Mouse (Mus musculus) limb, embryonic 15.5 days (tissue): ENCODE measurements around the gene Zfp740. TPM values are rescaled to one million over a fixed set of nuclear protein-coding genes. Genes with fewer than 3 reads are reported as not detected.
"Not testable (repeated sequence)": the region's sequence is repeated elsewhere in the genome, so short reads cannot be mapped to it uniquely, and the experiment has no call there.

ENCODE experiments used
- ATAC-seq: fragments of 200-750 bp; cut with Nextera tagmentation; 2 replicates; pipeline ENCODE4 v1.8.0; 2017; ENCODE audit warnings: low read depth, moderate TSS enrichment; ENCODE audit not compliant: insufficient number of reproducible peaks, low FRiP score, low TSS enrichment
- H3K27ac ChIP-seq: fragments of 300-500 bp; sonication (generic); 2 replicates; pipeline ENCODE4 v1.5.1; 2015; ENCODE audit warnings: moderate library complexity, mild to moderate bottlenecking, inconsistent platforms
- H3K27me3 ChIP-seq: fragments of 300-500 bp; sonication (generic); 2 replicates; pipeline ENCODE4 v1.6.1; 2015; ENCODE audit warnings: inconsistent platforms
- H3K36me3 ChIP-seq: fragments of 300-500 bp; sonication (generic); 2 replicates; pipeline ENCODE4 v1.6.1; 2015; ENCODE audit warnings: inconsistent platforms
- H3K4me1 ChIP-seq: fragments of 300-500 bp; sonication (generic); 2 replicates; pipeline ENCODE4 v1.6.1; 2015; ENCODE audit warnings: inconsistent platforms
- H3K4me2 ChIP-seq: fragments of 300-500 bp; sonication (generic); 2 replicates; pipeline ENCODE4 v1.6.1; 2015; ENCODE audit warnings: mild to moderate bottlenecking, inconsistent platforms
- H3K4me3 ChIP-seq: fragments of 300-500 bp; sonication (generic); 2 replicates; pipeline ENCODE4 v1.5.1; 2015; ENCODE audit warnings: mild to moderate bottlenecking, inconsistent platforms
- H3K9ac ChIP-seq: fragments of 300-500 bp; sonication (generic); 2 replicates; pipeline ENCODE4 v1.6.1; 2015; ENCODE audit warnings: inconsistent platforms
- H3K9me3 ChIP-seq: fragments of 300-500 bp; sonication (generic); 2 replicates; pipeline ENCODE4 v1.6.1; 2016; ENCODE audit warnings: inconsistent platforms
- WGBS: fragments of 180-500 bp; shearing (Covaris S2); methylation state at CpG from one replicate; pipeline ENCODE4 v1.1.7; 2015; 5-methylcytosine and 5-hydroxymethylcytosine counted together
- polyA plus RNA-seq: library from polyadenylated mRNA; unstranded; fragments of >200 nt; fragmentation: Nextera tagmentation; extraction: Ambion mirVana; gene quantifications from 2 replicates; pipeline ENCODE4 v1.2.1, GENCODE M21; 2015

Zfp740 gene
- polyA plus RNA-seq, 1 experiment from 2014 or later: 59.9 TPM

DNA sequence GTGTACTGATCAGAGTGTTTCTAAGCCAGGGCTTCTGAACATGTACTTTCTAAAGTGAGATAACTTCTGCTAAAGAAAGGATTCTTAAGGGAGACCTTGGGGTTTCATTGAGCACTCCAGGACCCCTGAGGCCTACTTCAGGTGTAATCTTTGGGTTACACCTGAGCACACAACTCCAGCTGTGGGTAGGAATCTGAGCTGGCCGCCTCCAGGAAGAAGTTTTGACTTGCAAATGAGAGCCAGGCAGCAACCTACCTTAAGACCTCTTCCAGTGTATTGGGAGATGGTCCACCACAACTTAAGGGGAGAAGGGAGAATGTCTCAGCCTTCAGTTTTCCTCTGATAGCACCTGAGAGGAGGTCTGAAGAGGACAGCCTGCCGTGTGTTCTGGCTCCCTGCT is 11.1 kb downstream of the Zfp740 start:
- Histone ChIP-seq H3K27me3 (no peaks in the 10 kb centered on the region), H3K36me3 (peaks cover 76% of the 10 kb centered on the region), H3K27ac (no peak overlapping the region), H3K9me3 (no peaks in the 10 kb centered on the region), H3K4me1 (no peaks in the 10 kb centered on the region), H3K4me3 (no peak overlapping the region), H3K4me2 (no peak overlapping the region), H3K9ac (no peak overlapping the region)
- ATAC-seq: no peak
- WGBS: 44% methylated on average over 2 of the region's 2 CpGs

DNA sequence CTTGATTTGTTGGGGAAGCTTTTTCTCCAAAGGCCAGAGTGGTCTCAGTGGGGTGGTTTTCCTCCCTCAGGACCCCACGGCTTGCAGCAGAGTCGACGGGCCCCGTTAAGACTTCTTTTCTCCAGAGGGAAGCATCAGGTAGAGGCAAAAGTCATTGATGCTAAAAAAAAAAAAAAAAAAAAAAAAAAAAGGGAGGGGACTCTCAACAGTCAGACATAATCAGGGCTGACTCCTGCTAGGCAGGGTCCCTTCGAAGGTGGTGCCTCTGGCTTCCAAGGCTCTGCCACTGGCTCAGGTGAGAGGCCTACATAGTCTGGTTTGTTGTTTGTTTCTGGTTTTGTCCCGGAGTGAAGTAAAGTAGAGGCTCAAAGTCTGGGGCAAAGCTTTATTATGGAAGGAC is 12.6 kb downstream of the Zfp740 start:
- H3K27me3 ChIP-seq: no peaks in the 10 kb centered on the region
- peaks cover 61% of the 10 kb centered on the region for H3K36me3 ChIP-seq
- H3K27ac ChIP-seq: no peak overlapping the region
- no peak overlapping the region for H3K4me2 ChIP-seq
- no peaks in the 10 kb centered on the region for H3K4me1 ChIP-seq
- no peaks in the 10 kb centered on the region for H3K9me3 ChIP-seq
- no peak overlapping the region for H3K4me3 ChIP-seq
- H3K9ac ChIP-seq: no peak overlapping the region
- 76% methylated on average over 6 of the region's 6 CpGs for WGBS
- no peak for ATAC-seq

DNA sequence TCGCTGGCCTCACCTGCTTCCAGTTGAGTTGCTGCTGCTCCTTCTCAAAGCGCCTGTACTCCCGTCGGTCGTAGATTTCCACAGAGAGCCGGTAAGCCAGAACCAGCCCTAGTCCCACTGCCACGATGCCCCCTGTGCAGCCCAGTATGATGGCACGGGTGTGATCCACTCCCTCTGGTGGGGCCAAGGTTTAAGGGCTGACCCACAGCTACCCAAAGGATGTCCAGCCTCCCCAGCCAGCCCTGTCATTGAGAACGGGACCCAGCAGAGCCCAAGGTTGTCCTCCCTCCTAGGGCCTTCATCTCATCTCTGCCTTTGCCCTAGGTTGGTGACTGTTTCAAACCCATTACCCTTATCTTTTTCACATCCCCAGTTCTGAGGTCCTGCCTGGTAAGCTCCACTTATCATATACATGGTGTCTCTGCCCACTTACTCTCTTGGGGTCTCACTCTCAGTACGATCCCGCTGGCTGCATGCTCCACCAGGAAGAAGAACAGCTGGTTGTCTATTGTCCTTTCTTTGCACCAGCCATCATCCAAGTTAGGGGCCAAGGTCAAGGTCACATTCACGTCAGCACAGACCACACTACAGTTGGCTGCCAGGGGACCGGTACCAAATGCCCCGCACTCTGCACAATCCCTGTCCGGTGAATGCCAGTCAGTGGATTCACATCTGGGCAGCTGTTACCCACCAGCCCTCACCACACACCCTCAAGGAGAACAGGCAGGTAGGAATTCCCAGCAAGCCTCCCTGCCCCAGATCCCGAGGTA is 13.6 kb downstream of the Zfp740 start:
- Histone ChIP-seq H3K4me2 (no peak overlapping the region), H3K36me3 (peaks cover 53% of the 10 kb centered on the region), H3K4me3 (no peak overlapping the region), H3K4me1 (no peaks in the 10 kb centered on the region), H3K9ac (no peak overlapping the region), H3K27me3 (no peaks in the 10 kb centered on the region), H3K27ac (no peak overlapping the region), H3K9me3 (no peaks in the 10 kb centered on the region)
- peak; percentile 32; the same call in 1 of the 2 replicates for ATAC-seq
- WGBS: 83% methylated on average over 16 of the region's 16 CpGs

DNA sequence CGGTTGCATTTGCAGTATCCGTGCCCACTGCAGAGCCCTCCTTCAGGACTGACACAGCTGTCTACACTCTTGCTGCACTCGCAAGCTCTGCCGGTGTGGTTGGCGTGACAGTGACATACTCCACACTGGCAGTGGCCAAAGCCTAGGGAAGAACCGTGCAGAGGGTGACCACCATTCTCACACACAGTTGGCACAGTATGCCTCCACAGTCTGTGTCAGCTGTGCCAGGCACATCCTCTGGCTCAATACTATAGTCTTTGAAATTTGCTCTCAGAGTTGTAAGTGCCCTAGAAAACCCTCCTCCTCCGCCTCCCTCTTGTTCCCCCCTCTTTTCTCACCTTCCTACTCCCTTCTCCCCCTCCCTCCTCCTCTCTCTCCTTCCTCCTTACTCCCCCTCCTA is 14.3 kb downstream of the Zfp740 start:
- Histone ChIP-seq H3K9me3 (no peaks in the 10 kb centered on the region), H3K9ac (no peak overlapping the region), H3K4me3 (no peak overlapping the region), H3K36me3 (peaks cover 47% of the 10 kb centered on the region), H3K27ac (no peak overlapping the region), H3K4me1 (peaks cover under 1% of the 10 kb centered on the region; the same call in 1 of the 2 replicates), H3K27me3 (no peaks in the 10 kb centered on the region), H3K4me2 (no peak overlapping the region)
- 84% methylated on average over 7 of the region's 7 CpGs for WGBS
- ATAC-seq: peak; percentile 41; the same call in 1 of the 2 replicates

DNA sequence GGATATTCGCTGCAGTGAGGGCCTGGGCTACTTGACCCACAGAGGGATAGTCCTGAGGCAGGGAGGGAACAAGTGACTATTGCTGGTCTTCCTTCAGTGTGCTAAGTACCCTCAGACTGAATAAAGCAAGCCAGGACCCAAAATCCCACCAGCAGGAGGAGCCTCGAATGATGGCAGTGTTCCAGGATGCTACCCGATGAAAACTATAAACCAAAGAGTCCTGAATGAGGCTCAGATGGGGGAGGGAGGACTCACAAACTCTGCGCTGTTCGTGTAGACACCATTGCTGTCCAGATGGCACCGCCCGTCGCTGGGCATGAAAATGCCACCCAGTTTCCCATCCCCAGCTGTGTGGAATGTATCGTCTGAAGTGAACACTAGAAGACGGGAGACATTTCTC is 19.3 kb downstream of the Zfp740 start:
- H3K27me3 ChIP-seq: peaks cover 9% of the 10 kb centered on the region
- no peak overlapping the region for H3K9ac ChIP-seq
- H3K27ac ChIP-seq: no peak overlapping the region
- no peak for ATAC-seq
- 51% methylated on average over 10 of the region's 10 CpGs for WGBS
- peaks cover 16% of the 10 kb centered on the region for H3K4me1 ChIP-seq
- no peaks in the 10 kb centered on the region for H3K9me3 ChIP-seq
- no peak overlapping the region for H3K4me3 ChIP-seq
- 0 out of 2 replicates have a peak, but pooled peaks cover 4% of the 10 kb centered on the region for H3K36me3 ChIP-seq
- no peak overlapping the region for H3K4me2 ChIP-seq

DNA sequence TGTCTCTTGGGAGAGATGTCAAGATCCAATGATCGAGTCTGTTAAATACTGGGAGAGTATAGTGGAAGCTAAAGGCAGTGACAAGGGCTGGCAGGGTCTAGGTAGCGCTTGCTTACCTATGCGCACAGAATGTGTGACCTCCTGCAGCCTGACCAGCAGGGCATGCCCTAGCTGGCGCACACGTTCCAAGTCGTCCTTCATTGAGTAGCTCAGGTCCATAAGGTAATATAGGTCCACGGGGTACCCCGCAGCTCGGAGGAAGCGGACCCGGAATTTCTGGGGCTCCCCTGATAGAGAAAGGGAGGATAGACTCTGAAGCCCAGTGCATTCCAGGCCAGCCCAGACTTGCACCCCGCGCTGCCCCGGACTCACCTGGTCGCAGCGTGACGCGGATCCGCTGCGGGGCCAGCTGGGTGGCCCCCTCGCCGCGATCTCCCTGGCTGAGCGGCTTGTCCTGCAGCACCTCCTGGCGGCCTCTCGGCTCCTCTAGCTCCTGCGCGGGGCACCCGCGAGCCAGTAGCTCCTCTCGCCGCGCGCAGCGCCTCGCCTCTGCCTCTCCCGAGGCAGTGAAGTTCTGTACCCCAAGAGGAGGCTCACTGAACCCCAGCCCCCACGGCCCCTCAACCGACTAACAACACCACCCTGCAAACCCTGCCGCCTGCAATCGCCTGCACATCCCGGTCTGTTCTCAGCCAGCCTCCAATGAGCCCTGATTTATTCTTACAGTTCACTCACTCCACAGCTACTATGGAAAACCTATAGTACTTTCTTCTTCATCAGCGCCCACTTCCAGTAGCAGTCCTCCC is 21.3 kb downstream of the Zfp740 start:
- H3K4me2 ChIP-seq: peak overlapping the region; percentile 95
- H3K9me3 ChIP-seq: no peaks in the 10 kb centered on the region
- H3K4me1 ChIP-seq: peaks cover 16% of the 10 kb centered on the region
- H3K9ac ChIP-seq: peak overlapping the region; percentile 44
- peak overlapping the region; percentile 57; the same call in 1 of the 2 replicates for H3K27ac ChIP-seq
- 1% methylated on average over 43 of the region's 43 CpGs for WGBS
- H3K36me3 ChIP-seq: no peaks in the 10 kb centered on the region
- ATAC-seq: peak; percentile 58
- peak overlapping the region; percentile 51 for H3K4me3 ChIP-seq
- H3K27me3 ChIP-seq: peaks cover 9% of the 10 kb centered on the region

DNA sequence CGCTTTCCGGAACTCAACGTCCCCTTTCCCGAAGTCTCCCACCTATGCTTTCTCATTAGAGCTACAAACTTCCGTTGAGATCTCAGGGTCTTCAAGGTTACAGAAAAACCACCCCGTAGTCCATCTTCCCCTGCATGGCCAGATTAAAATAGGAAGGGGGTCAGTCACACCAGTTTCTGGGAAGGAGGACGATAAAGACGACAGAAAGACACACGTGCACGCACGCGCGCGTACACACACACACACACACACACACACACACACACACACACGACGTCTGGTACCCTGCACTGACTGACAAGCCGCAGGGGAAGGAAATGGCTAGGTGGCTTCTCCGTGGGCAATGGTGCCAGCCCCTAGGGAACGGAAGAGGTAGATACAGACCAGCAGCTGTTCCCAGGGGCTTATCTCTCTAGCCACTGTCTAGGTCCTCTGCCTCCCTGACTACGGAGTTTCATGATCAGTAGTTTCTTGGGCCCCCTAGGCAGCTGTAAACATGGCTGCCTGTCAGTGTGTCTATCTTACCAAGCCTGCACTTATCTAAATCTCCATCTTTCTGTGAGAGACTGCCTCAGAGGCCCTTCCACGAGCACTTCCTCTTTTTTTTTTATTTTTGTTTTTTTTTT is 22.1 kb downstream of the Zfp740 start:
- H3K36me3 ChIP-seq: no peaks in the 10 kb centered on the region
- H3K27me3 ChIP-seq: peaks cover 9% of the 10 kb centered on the region
- peak overlapping the region; percentile 95 for H3K4me2 ChIP-seq
- 14% methylated on average over 21 of the region's 21 CpGs for WGBS
- peak overlapping the region; percentile 57; the same call in 1 of the 2 replicates for H3K27ac ChIP-seq
- peaks cover 16% of the 10 kb centered on the region for H3K4me1 ChIP-seq
- peak overlapping the region; percentile 51 for H3K4me3 ChIP-seq
- no peak overlapping the region for H3K9ac ChIP-seq
- ATAC-seq: no peak
- no peaks in the 10 kb centered on the region for H3K9me3 ChIP-seq

DNA sequence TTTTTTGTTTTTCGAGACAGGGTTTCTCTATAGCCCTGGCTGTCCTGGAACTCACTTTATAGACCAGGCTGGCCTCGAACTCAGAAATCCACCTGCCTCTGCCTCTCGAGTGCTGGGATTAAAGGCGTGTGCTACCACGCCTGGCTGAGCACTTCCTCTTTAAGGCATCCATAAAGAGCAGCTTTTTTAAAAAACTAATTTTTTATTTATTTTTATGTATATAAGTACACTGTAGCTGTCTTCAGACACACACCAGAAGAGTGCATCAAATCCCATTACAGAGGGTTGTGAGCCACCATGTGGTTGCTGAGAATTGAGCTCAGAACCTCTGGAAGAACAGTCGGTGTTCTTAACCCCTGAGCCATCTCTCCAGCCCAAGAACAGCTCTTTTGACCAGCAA is 22.6 kb downstream of the Zfp740 start:
- H3K4me2 ChIP-seq, H3K27ac ChIP-seq, H3K4me3 ChIP-seq, H3K27me3 ChIP-seq, ATAC-seq, H3K9ac ChIP-seq, H3K36me3 ChIP-seq, H3K9me3 ChIP-seq: not testable (repeated sequence)
- H3K4me1 ChIP-seq: peaks cover 16% of the 10 kb centered on the region
- whole genome bisulfite sequencing: 80% methylated on average over 5 of the region's 6 CpGs

DNA sequence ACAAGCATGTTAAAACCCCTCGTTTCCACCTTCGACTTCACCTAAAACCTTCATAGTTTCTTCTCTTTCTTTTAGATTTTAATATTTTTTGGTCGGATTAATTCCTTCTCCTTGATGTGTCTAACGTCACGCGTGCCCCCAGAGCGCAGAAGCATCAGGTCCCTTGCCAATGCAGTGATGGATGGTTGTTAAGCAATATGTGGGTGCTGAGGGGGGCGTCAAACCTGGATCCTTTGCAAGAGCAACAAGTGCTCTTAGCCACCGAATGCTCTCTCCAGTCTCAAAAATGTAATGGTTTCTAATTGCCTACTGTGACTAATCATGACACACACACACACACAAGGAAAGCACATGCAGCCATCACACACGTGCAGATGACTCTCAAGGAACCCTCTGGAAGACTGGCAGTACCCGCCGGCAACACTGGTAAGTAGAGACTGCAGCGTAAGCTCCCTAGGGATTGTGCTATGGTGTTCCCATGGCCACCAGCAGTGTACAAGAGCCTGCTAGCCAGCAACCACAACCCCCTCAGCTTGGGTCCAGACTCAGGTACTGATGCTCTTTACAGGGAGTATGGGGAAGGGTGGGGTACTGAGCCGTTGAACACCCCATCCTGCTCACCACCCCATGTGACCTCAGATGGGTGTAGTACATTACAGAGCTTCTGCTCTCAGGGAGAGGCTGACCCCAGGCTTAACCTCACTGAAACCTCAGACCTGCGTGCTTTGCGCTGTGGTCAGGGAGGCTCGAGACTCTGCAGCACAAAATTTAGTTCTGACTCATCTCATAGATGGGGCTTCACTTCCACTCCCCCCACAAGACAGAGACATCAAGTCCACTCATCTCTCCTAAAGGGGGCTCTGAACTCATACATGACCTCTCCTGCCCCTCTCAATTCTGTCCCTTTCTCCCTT is 27.6 kb downstream of the Zfp740 start:
- Histone ChIP-seq H3K4me1 (peaks cover 36% of the 10 kb centered on the region), H3K4me3 (no peak overlapping the region)
- no peak for ATAC-seq

DNA sequence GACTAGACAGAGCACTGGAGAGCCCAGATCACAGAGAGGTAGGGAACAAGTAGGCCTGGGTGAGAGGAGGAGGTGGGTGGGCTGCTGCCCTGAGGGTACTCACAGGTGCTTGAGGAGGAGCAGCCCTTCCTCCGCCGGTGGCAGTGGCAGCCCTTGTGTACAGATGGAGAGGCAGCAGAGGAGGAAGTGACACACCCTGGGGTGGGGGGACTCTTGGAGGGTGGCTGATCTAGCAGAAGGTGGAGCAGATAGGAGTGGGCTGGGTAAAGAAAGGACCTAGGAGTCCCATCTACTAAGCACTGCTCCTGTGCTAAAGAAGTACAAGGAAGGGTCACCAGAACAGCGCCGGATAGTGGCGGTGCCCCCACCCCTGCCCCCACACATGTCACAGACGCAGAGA is 28.7 kb downstream of the Zfp740 start, which contains the start of gene Itgb7:
Itgb7 (minus strand) TSS at position 197 of the 400 bp plus-strand sequence.
- ATAC-seq: no peak
- H3K4me3 ChIP-seq: no peak within 1 kb of the TSS
- H3K9ac ChIP-seq: no peak within 1 kb of the TSS
- no peaks in the 10 kb centered on the region for H3K9me3 ChIP-seq
- 41% methylated on average over 6 of the region's 6 CpGs for WGBS
- peaks cover 42% of the 10 kb centered on the region for H3K4me1 ChIP-seq
- peak within 1 kb of the TSS; percentile 5; the same call in 1 of the 2 replicates for H3K27ac ChIP-seq
- no peaks in the 10 kb centered on the region for H3K27me3 ChIP-seq
- H3K36me3 ChIP-seq: peaks cover 31% of the 10 kb centered on the region
- H3K4me2 ChIP-seq: no peak within 1 kb of the TSS

More for the DNA sequence above, 27.6 kb downstream of the Zfp740 start:
- Histone ChIP-seq H3K9me3 (no peaks in the 10 kb centered on the region), H3K36me3 (peaks cover 21% of the 10 kb centered on the region), H3K9ac (no peak overlapping the region), H3K4me2 (no peak overlapping the region), H3K27me3 (no peaks in the 10 kb centered on the region), H3K27ac (0 out of 2 replicates have a peak overlapping the region, but pooled peaks have one; percentile 5)
- WGBS: 72% methylated on average over 17 of the region's 17 CpGs

DNA sequence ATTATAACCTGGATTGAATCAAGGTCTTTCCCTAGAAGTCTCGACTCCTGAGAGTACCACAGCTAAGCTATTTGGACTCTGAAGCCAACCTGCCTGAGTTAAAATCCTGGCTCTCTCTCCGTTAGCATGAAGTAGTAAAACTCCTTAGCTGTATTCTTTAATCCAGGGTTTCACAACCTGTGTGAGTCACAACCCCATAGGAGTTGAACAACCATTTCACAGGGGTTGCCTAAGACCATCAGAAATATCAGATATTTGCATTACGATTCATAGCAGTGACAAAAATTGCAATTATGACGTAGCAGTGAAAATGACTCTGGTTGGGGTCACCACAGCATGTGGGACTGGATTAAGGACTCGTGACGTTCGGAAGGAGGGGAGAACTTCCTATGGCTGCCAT is 29.7 kb downstream of the Zfp740 start:
- Histone ChIP-seq H3K4me1 (peaks cover 42% of the 10 kb centered on the region), H3K4me2 (no peak overlapping the region), H3K36me3 (peaks cover 39% of the 10 kb centered on the region), H3K9ac (no peak overlapping the region), H3K9me3 (no peaks in the 10 kb centered on the region), H3K27me3 (no peaks in the 10 kb centered on the region), H3K4me3 (no peak overlapping the region), H3K27ac (no peak overlapping the region)
- ATAC-seq: no peak
- 44% methylated on average over 7 of the region's 7 CpGs for WGBS
